In genomic region chr13:111805738-111806722, GRCm38 (mm10) we compare ENCODE assay signal across 8 mouse cellular contexts. TPM values are rescaled to one million over a fixed set of nuclear protein-coding genes. Genes with fewer than 3 reads are reported as not detected.
DNase-seq lines count a peak whose midpoint lies in the region; ATAC-seq lines count a peak whose summit lies in the region.

No protein-coding gene starts in this region.

- 53% methylated on average over 15 of the region's 15 CpGs for WGBS in embryonic facial prominence, embryonic 13.5 days
- WGBS in neural tube, embryonic 13.5 days = 48% methylated on average over 15 of the region's 15 CpGs

- H3K9me3 ChIP-seq in embryonic facial prominence, embryonic 13.5 days = no peaks in the 10 kb centered on the region
- H3K9me3 ChIP-seq in neural tube, embryonic 13.5 days = no peaks in the 10 kb centered on the region

- peak overlapping the region; percentile 90; the same call in 1 of the 2 replicates for H3K4me2 ChIP-seq in embryonic facial prominence, embryonic 13.5 days
- peak overlapping the region; percentile 90 for H3K4me2 ChIP-seq in neural tube, embryonic 13.5 days

- no peaks in the 10 kb centered on the region for H3K36me3 ChIP-seq in embryonic facial prominence, embryonic 13.5 days
- H3K36me3 ChIP-seq in neural tube, embryonic 13.5 days = no peaks in the 10 kb centered on the region

- H3K27ac ChIP-seq in embryonic facial prominence, embryonic 13.5 days = 0 out of 2 replicates have a peak overlapping the region, but pooled peaks have one; percentile 3
- H3K27ac ChIP-seq in neural tube, embryonic 13.5 days (replicated peaks) = no peak overlapping the region

- no peak for ATAC-seq in embryonic facial prominence, embryonic 13.5 days (ENCODE audit: insufficient number of reproducible peaks, insufficient read depth, low FRiP score, low TSS enrichment, low read depth)
- ATAC-seq in neural tube, embryonic 13.5 days (ENCODE audit: low read depth) = no peak

- H3K4me3 ChIP-seq in embryonic facial prominence, embryonic 13.5 days = 0 out of 2 replicates have a peak overlapping the region, but pooled peaks have one; percentile 93
- H3K4me3 ChIP-seq in neural tube, embryonic 13.5 days = peak overlapping the region; percentile 86; the same call in 1 of the 2 replicates

- peaks cover 4% of the 10 kb centered on the region for H3K27me3 ChIP-seq in embryonic facial prominence, embryonic 13.5 days
- 0 out of 2 replicates have a peak, but pooled peaks cover 4% of the 10 kb centered on the region for H3K27me3 ChIP-seq in neural tube, embryonic 13.5 days

- no peak overlapping the region for H3K9ac ChIP-seq in embryonic facial prominence, embryonic 13.5 days
- no peak overlapping the region for H3K9ac ChIP-seq in neural tube, embryonic 13.5 days

- DNase-seq in kidney, postnatal 10 days = peak; percentile 28
- DNase-seq in kidney, adult 8-10 months = no peak
- peak; percentile 73 for DNase-seq in induced T-regulatory cell, adult 2 months (ENCODE audit: low read depth)
- DNase-seq in ovary, postnatal 10 days (ENCODE audit: low spot score) = no peak
- no peak for DNase-seq in thymus, postnatal 0 days (ENCODE audit: low spot score)
- no peak for DNase-seq in adrenal gland, postnatal 10 days

- peaks cover 61% of the 10 kb centered on the region for H3K4me1 ChIP-seq in embryonic facial prominence, embryonic 13.5 days
- H3K4me1 ChIP-seq in neural tube, embryonic 13.5 days (replicated peaks) = peaks cover 58% of the 10 kb centered on the region

RNA-seq across cellular contexts. Expression of gene Map3k1, which starts 2.8 kb away (rescaled TPM):
- 16.1 and 20.5 TPM in 2 replicates for polyA plus RNA-seq in embryonic facial prominence, embryonic 13.5 days (2015; fragmentation: Nextera tagmentation; extraction: Ambion mirVana)
- 12.2 and 14.3 TPM in 2 replicates for polyA plus RNA-seq in neural tube, embryonic 13.5 days (2015; fragmentation: Nextera tagmentation; extraction: Ambion mirVana)
- 35.8 and 42.7 TPM in 2 replicates for polyA plus RNA-seq in thymus, postnatal 0 days (2015; fragmentation: Nextera tagmentation; extraction: Ambion mirVana)
- 10 to 100 TPM; 51.1 to 81.1 TPM for total RNA-seq in adrenal gland, postnatal 10 days (2021)

Comparison
In these comparisons a context has a peak if more than half of its experiments do, and no peak if none do; other contexts are left out.
1. DNase-seq: peak in kidney, postnatal 10 days (single experiment) and induced T-regulatory cell, adult 2 months (single experiment); none in kidney, adult 8-10 months (0 of 2), ovary, postnatal 10 days (single experiment), thymus, postnatal 0 days (single experiment) and adrenal gland, postnatal 10 days (single experiment).